Mouse (Mus musculus) common myeloid progenitor, adult 5-6 weeks (primary cell): ENCODE results near the gene Shisa3. TPM values are rescaled to one million over a fixed set of nuclear protein-coding genes. Genes with fewer than 3 reads are reported as not detected.

Experiments used
- ATAC-seq: replicated peaks from 2 replicates; pipeline ENCODE4 v1.8.0; 2016; ENCODE audit warnings: low read depth, mild to moderate bottlenecking, moderate TSS enrichment, inconsistent platforms; ENCODE audit not compliant: poor library complexity, severe bottlenecking
- total RNA-seq: library from RNA; stranded (forward); fragments of 200-1000, 187-1606 nt; gene quantifications from 2 replicates; pipeline ENCODE4 v1.2.3, GENCODE M21; 2017

Shisa3 gene
- total RNA-seq, 1 experiment from 2014 or later, result not detected

GRCm38 (mm10) chr5:67670158-67670557 is 62.5 kb downstream of the Shisa3 start:
- peak; percentile 94 for ATAC-seq

DNA sequence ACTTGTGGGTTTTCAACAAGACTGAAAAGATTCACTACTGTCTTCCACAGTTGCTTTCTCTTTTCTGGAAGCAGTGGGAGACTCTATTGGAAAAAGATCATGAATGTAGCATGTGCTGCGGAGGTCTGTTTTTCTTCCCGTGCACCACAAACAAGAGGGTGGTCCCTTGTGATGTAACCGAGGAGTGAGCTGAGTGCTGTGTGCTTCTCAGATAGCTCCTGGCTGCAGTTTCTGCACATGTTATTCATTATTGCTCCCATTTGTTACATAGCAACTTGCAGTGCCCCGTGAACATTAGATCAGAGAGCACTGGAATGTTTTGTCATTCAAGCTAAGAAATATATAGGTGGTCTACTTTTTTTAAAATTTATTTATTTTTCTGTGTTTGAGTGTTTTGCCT is 65.3 kb downstream of the Shisa3 start:
- ATAC-seq, result no peak

Other genes starting within 250 kb of the Shisa3 start
- gene Bend4, start 179.6 kb upstream of the Shisa3 start, total RNA-seq, result 5.0 and 5.5 TPM in 2 replicates
- gene Atp8a1, start 239.6 kb downstream of the Shisa3 start, total RNA-seq, result 76.0 and 77.1 TPM in 2 replicates